Mouse (Mus musculus) hindbrain, embryonic 16.5 days (tissue): ENCODE measurements around the gene Amfr. TPM values are rescaled to one million over a fixed set of nuclear protein-coding genes. Genes with fewer than 3 reads are reported as not detected.
A peak's percentile ranks its signal among the peaks of the same experiment; 100 is the strongest.

Experiments used
- ATAC-seq: fragments of 200-750 bp; cut with Nextera tagmentation; 2 replicates; pipeline ENCODE4 v1.8.0; 2017; ENCODE audit warnings: moderate TSS enrichment, moderate library complexity
- H3K27ac ChIP-seq: fragments of 300-500 bp; sonication (generic); 2 replicates; pipeline ENCODE4 v1.5.1; 2014; ENCODE audit warnings: low read depth, mild to moderate bottlenecking, control low read depth, low read length, moderate library complexity
- H3K27me3 ChIP-seq: fragments of 300-500 bp; sonication (generic); replicated peaks from 2 replicates; pipeline ENCODE4 v1.6.1; 2014; ENCODE audit warnings: low read length; ENCODE audit not compliant: control insufficient read depth, insufficient read depth
- H3K36me3 ChIP-seq: fragments of 300-500 bp; sonication (generic); 2 replicates; pipeline ENCODE4 v1.6.1; 2014; ENCODE audit warnings: mild to moderate bottlenecking, low read length, moderate library complexity, mixed read lengths; ENCODE audit not compliant: control insufficient read depth, insufficient read depth
- H3K4me1 ChIP-seq: fragments of 300-500 bp; sonication (generic); 2 replicates; pipeline ENCODE4 v1.6.1; 2014; ENCODE audit warnings: low read depth, low read length; ENCODE audit not compliant: control insufficient read depth, insufficient read depth
- H3K4me2 ChIP-seq: fragments of 300-500 bp; sonication (generic); 2 replicates; pipeline ENCODE4 v1.6.1; 2014; ENCODE audit warnings: mild to moderate bottlenecking, low read length, control low read depth, moderate library complexity
- H3K4me3 ChIP-seq: fragments of 300-500 bp; sonication (generic); 2 replicates; pipeline ENCODE4 v1.5.1; 2014; ENCODE audit warnings: mild to moderate bottlenecking, low read length, control low read depth, moderate library complexity
- H3K9ac ChIP-seq: fragments of 300-500 bp; sonication (generic); 2 replicates; pipeline ENCODE4 v1.6.1; 2014; ENCODE audit warnings: low read depth, mild to moderate bottlenecking, control low read depth, low read length, moderate library complexity
- H3K9me3 ChIP-seq: fragments of 300-500 bp; sonication (generic); 2 replicates; pipeline ENCODE4 v1.6.1; 2014; ENCODE audit warnings: mild to moderate bottlenecking, low read length, moderate library complexity; ENCODE audit not compliant: control insufficient read depth
- WGBS: fragments of 180-500 bp; shearing (Covaris S2); extraction: QIAGEN DNeasy Blood & Tissue Kit; methylation state at CpG from one replicate; pipeline ENCODE4 v1.1.7; 2014; 5-methylcytosine and 5-hydroxymethylcytosine counted together
- polyA plus RNA-seq: library from polyadenylated mRNA; unstranded; fragments of >200 nt; fragmentation: Nextera tagmentation; extraction: Ambion mirVana; gene quantifications from 2 replicates; pipeline ENCODE4 v1.2.1, GENCODE M21; 2015

The Amfr gene
- polyA plus RNA-seq, 1 experiment from 2014 or later, result 57.4 TPM

DNA sequence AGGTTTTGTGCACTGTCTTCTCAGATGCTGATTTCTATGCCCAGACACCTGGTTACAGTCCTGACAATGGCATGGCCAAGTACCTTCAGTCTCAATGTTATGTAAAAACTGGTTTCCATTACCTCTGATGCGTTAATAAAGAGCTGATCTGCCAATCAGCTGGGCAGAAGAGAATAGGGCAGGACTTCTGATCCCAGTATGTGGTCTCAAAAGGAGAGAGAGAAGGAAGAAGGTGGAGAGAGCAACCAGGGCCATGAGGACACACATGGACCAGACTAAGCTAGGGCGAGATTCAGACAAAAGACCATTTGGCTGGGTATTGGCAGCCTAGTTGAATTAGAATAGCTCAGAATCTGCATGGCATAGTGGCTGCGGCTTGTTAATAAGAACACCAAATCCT lies 21.0 kb upstream of the Amfr start:
- Histone ChIP-seq H3K9ac (no peak overlapping the region), H3K4me2 (no peak overlapping the region), H3K36me3 (peaks cover 8% of the 10 kb centered on the region), H3K4me3 (no peak overlapping the region), H3K27me3 (no peaks in the 10 kb centered on the region), H3K27ac (no peak overlapping the region), H3K9me3 (no peaks in the 10 kb centered on the region), H3K4me1 (peaks cover 21% of the 10 kb centered on the region)
- no peak for ATAC-seq
- 45% methylated on average over 3 of the region's 3 CpGs for WGBS

GRCm38 (mm10) chr8:94029701-94030100 lies 17.1 kb upstream of the Amfr start:
- Histone ChIP-seq H3K9me3 (no peaks in the 10 kb centered on the region), H3K36me3 (peaks cover 29% of the 10 kb centered on the region), H3K9ac (no peak overlapping the region), H3K27me3 (no peaks in the 10 kb centered on the region), H3K4me1 (peaks cover 5% of the 10 kb centered on the region), H3K27ac (no peak overlapping the region), H3K4me3 (no peak overlapping the region), H3K4me2 (no peak overlapping the region)
- WGBS, result 96% methylated on average over 9 of the region's 9 CpGs
- no peak for ATAC-seq

DNA sequence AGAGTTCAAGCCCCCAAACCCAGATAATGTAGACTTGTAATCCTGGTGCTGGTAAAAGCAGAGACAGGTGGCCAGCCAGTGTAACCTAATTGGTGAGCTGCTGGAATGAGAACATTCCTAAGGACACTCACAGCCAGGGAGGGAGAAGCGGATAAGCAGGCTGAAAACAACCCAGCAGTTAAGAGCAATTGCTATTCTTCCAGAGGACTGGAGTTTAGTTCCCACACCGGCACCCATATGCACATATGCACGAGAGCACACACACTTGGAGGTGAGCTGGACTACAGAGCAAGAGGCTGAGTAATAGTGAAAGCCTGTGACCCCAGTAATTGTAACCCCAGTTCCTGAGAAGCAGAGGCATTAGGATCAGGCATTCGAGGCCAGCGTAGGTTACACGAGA lies 11.3 kb upstream of the Amfr start:
- H3K36me3 ChIP-seq, result peaks cover 37% of the 10 kb centered on the region
- H3K4me3 ChIP-seq, result no peak overlapping the region
- no peaks in the 10 kb centered on the region for H3K9me3 ChIP-seq
- no peak for ATAC-seq
- no peak overlapping the region for H3K9ac ChIP-seq
- no peaks in the 10 kb centered on the region for H3K27me3 ChIP-seq
- H3K27ac ChIP-seq, result no peak overlapping the region
- no peaks in the 10 kb centered on the region for H3K4me1 ChIP-seq
- WGBS, result 95% methylated on average over 6 of the region's 6 CpGs
- H3K4me2 ChIP-seq, result no peak overlapping the region

GRCm38 (mm10) chr8:94013026-94013612 lies 477 bp upstream of the Amfr start:
- 43% methylated on average over 7 of the region's 7 CpGs for WGBS
- no peak for ATAC-seq
- H3K27ac ChIP-seq, result peak overlapping the region; percentile 93; the same call in 1 of the 2 replicates
- peaks cover 21% of the 10 kb centered on the region for H3K4me1 ChIP-seq
- H3K36me3 ChIP-seq, result no peaks in the 10 kb centered on the region
- peak overlapping the region; percentile 93 for H3K9ac ChIP-seq
- H3K9me3 ChIP-seq, result no peaks in the 10 kb centered on the region
- H3K4me3 ChIP-seq, result peak overlapping the region; percentile 85
- H3K27me3 ChIP-seq, result no peaks in the 10 kb centered on the region
- peak overlapping the region; percentile 90 for H3K4me2 ChIP-seq

DNA sequence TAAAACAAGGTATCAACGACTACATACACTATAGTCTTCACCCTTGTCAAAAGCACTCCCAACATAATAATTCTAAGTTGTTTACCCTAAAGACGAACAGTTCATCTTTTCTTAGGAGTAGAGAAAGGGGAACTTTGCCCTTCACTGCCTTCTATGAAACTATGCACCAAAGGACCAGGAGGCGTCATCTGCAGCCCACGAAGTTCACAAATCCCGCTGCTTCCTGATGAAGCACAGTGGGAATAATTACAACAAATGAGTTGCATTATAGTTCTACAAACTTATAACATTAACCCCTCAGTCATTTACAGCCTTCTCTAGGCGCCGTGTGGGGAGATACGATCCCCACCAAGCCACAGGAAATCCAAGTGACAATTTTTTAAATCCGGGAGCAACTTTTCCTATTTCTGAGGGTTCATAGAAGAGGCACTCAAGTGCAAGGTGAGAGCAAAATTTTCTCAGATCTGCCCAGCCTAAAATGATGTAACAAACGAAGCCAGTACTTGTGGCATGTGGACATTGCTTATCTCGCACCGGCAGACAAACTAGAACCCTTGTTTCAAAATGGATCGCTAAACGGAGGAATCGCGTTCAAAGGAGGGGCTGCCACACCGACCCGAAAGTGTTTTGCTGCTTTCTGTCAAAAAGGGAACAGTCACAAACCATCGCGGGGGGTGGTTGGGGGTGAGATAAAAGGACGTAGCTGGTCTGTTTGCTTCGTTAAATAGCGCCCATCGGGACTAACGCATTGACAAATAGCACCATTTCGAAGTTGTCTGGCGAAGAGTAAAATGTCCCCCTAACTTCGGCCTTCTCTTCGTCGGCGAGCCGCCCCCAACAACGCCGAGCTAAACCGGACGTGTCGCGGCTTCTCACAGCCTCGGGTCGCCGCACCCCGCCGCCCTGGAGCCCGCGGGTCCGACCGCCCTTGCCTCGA lies 1.3 kb downstream of the Amfr start:
- H3K27me3 ChIP-seq, result no peaks in the 10 kb centered on the region
- H3K9me3 ChIP-seq, result no peaks in the 10 kb centered on the region
- no peaks in the 10 kb centered on the region for H3K36me3 ChIP-seq
- H3K4me2 ChIP-seq, result peak overlapping the region; percentile 90
- peak overlapping the region; percentile 93 for H3K9ac ChIP-seq
- ATAC-seq, result no peak; the same call in 1 of the 2 replicates
- 3% methylated on average over 48 of the region's 48 CpGs for WGBS
- H3K27ac ChIP-seq, result peak overlapping the region; percentile 93
- H3K4me1 ChIP-seq, result peaks cover 21% of the 10 kb centered on the region
- peak overlapping the region; percentile 85 for H3K4me3 ChIP-seq

DNA sequence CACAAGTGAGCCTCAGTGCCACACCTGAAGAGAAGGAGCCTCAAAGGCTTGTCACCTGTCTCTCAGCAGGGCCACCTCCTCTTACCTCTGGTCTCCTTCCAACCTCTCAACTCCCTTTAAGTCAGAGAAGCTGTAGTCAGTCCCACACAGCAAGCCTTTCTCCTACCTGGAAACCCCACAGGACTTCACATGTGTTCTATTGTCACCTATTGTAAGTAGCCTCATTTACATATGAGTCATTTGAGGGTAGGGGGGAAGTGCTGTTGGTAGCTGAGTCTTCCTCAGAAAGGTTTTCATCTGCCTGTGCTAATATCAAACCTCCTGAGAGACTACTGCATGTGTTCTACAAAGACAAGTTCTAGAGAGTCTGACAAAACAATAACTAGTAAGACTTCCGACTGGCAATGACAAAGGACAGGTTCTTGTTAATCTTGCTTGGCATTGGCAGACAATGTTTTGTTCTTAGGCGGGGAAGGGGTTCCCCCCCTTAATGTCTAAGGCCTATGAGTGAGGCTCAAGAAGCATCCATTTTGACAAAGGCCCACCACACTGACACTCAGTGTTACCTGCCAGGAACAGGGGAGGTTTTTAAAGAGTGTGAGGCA lies 2.4 kb downstream of the Amfr start:
- Histone ChIP-seq H3K4me3 (no peak overlapping the region; the same call in 1 of the 2 replicates), H3K9me3 (no peaks in the 10 kb centered on the region), H3K27ac (no peak overlapping the region), H3K4me1 (peaks cover 21% of the 10 kb centered on the region), H3K9ac (no peak overlapping the region), H3K36me3 (no peaks in the 10 kb centered on the region), H3K27me3 (no peaks in the 10 kb centered on the region), H3K4me2 (peak overlapping the region; percentile 90)
- 43% methylated on average over 2 of the region's 2 CpGs for WGBS
- no peak for ATAC-seq

GRCm38 (mm10) chr8:94009243-94009845 lies 3.3 kb downstream of the Amfr start:
- H3K27ac ChIP-seq, result no peak overlapping the region
- H3K9ac ChIP-seq, result no peak overlapping the region
- no peak for ATAC-seq
- no peak overlapping the region for H3K4me3 ChIP-seq
- no peaks in the 10 kb centered on the region for H3K27me3 ChIP-seq
- H3K9me3 ChIP-seq, result no peaks in the 10 kb centered on the region
- no peaks in the 10 kb centered on the region for H3K36me3 ChIP-seq
- H3K4me2 ChIP-seq, result no peak overlapping the region
- peaks cover 21% of the 10 kb centered on the region for H3K4me1 ChIP-seq
- WGBS, result 66% methylated on average over 15 of the region's 15 CpGs

GRCm38 (mm10) chr8:94004139-94004538 lies 8.5 kb downstream of the Amfr start:
- Histone ChIP-seq H3K4me1 (no peaks in the 10 kb centered on the region), H3K9me3 (no peaks in the 10 kb centered on the region), H3K36me3 (peaks cover 20% of the 10 kb centered on the region), H3K27me3 (no peaks in the 10 kb centered on the region), H3K4me3 (no peak overlapping the region), H3K27ac (no peak overlapping the region), H3K4me2 (no peak overlapping the region), H3K9ac (no peak overlapping the region)
- ATAC-seq, result no peak
- WGBS, result 90% methylated on average over 9 of the region's 9 CpGs

GRCm38 (mm10) chr8:93998961-93999360 lies 13.7 kb downstream of the Amfr start:
- no peak for ATAC-seq
- Histone ChIP-seq H3K27ac (no peak overlapping the region), H3K4me2 (no peak overlapping the region), H3K4me3 (no peak overlapping the region), H3K36me3 (peaks cover 36% of the 10 kb centered on the region), H3K9ac (no peak overlapping the region), H3K9me3 (no peaks in the 10 kb centered on the region), H3K27me3 (no peaks in the 10 kb centered on the region), H3K4me1 (no peaks in the 10 kb centered on the region)
- whole genome bisulfite sequencing, result 83% methylated on average over 2 of the region's 2 CpGs
